Mouse (Mus musculus): Measurements from ENCODE around the gene Lrfn4. TPM values are rescaled to one million over a fixed set of nuclear protein-coding genes. Genes with fewer than 3 reads are reported as not detected.

Lrfn4 gene
- polyA plus RNA-seq, 1 experiment from 2014 or later = 1.0 TPM

GRCm38 (mm10) chr19:4619461-4619860 lies 4.0 kb upstream of the Lrfn4 start:
- no peak overlapping the region for H3K4me3 ChIP-seq (ENCODE audit: inconsistent target)
- whole genome bisulfite sequencing (ENCODE audit: missing documents) = 98% methylated on average over 10 of the region's 10 CpGs
- peaks cover 4% of the 10 kb centered on the region; the same call in 1 of the 2 replicates for H3K79me2 ChIP-seq (ENCODE audit: inconsistent target)
- H3K36me3 ChIP-seq (ENCODE audit: inconsistent target) = peaks cover 15% of the 10 kb centered on the region; the same call in 1 of the 2 replicates
- no peak overlapping the region for H3K27ac ChIP-seq

- 58% methylated on average over 18 of the region's 18 CpGs for WGBS (ENCODE audit: missing documents)
These were observed 2.7 kb upstream of the Lrfn4 start for GRCm38 (mm10) chr19:4618183-4618582.

GRCm38 (mm10) chr19:4616546-4616945 lies 1.1 kb upstream of the Lrfn4 start:
- 68% methylated on average over 4 of the region's 4 CpGs for WGBS (ENCODE audit: missing documents)
- H3K36me3 ChIP-seq (ENCODE audit: inconsistent target) = no peaks in the 10 kb centered on the region

More at GRCm38 (mm10) chr19:4618183-4618582, 2.7 kb upstream of the Lrfn4 start:
- Histone ChIP-seq H3K27ac (no peak overlapping the region), H3K4me3 (ENCODE audit: inconsistent target) (no peak overlapping the region), H3K79me2 (ENCODE audit: inconsistent target) (no peaks in the 10 kb centered on the region), H3K36me3 (ENCODE audit: inconsistent target) (peaks cover 9% of the 10 kb centered on the region; the same call in 1 of the 2 replicates)

GRCm38 (mm10) chr19:4614305-4615150 lies 939 bp downstream of the Lrfn4 start:
- Histone ChIP-seq H3K36me3 (ENCODE audit: inconsistent target) (no peaks in the 10 kb centered on the region), H3K4me3 (ENCODE audit: inconsistent target) (no peak overlapping the region), H3K27ac (no peak overlapping the region), H3K79me2 (ENCODE audit: inconsistent target) (no peaks in the 10 kb centered on the region)
- 37% methylated on average over 30 of the region's 49 CpGs for WGBS (ENCODE audit: missing documents)

More at GRCm38 (mm10) chr19:4616546-4616945, 1.1 kb upstream of the Lrfn4 start:
- H3K4me3 ChIP-seq (ENCODE audit: inconsistent target) = no peak overlapping the region
- no peaks in the 10 kb centered on the region for H3K79me2 ChIP-seq (ENCODE audit: inconsistent target)
- H3K27ac ChIP-seq = no peak overlapping the region

GRCm38 (mm10) chr19:4613464-4614304 lies 1.8 kb downstream of the Lrfn4 start:
- no peaks in the 10 kb centered on the region for H3K36me3 ChIP-seq (ENCODE audit: inconsistent target)
- no peaks in the 10 kb centered on the region for H3K79me2 ChIP-seq (ENCODE audit: inconsistent target)
- H3K4me3 ChIP-seq (ENCODE audit: inconsistent target) = no peak overlapping the region
- no peak overlapping the region for H3K27ac ChIP-seq
- 92% methylated on average over 32 of the region's 33 CpGs for WGBS (ENCODE audit: missing documents)

GRCm38 (mm10) chr19:4612181-4612961 lies 3.1 kb downstream of the Lrfn4 start:
- no peaks in the 10 kb centered on the region for H3K36me3 ChIP-seq (ENCODE audit: inconsistent target)
- no peaks in the 10 kb centered on the region for H3K79me2 ChIP-seq (ENCODE audit: inconsistent target)
- 98% methylated on average over 19 of the region's 19 CpGs for WGBS (ENCODE audit: missing documents)
- H3K27ac ChIP-seq = no peak overlapping the region
- no peak overlapping the region for H3K4me3 ChIP-seq (ENCODE audit: inconsistent target)

- Histone ChIP-seq H3K79me2 (ENCODE audit: inconsistent target) (no peaks in the 10 kb centered on the region), H3K27ac (no peak overlapping the region), H3K4me3 (ENCODE audit: inconsistent target) (no peak overlapping the region), H3K36me3 (ENCODE audit: inconsistent target) (no peaks in the 10 kb centered on the region)
- 64% methylated on average over 4 of the region's 4 CpGs for WGBS (ENCODE audit: missing documents)
These were observed 5.4 kb downstream of the Lrfn4 start for GRCm38 (mm10) chr19:4610109-4610508.

GRCm38 (mm10) chr19:4608511-4608910 lies 7.0 kb downstream of the Lrfn4 start:
- Histone ChIP-seq H3K27ac (no peak overlapping the region), H3K36me3 (ENCODE audit: inconsistent target) (no peaks in the 10 kb centered on the region), H3K79me2 (ENCODE audit: inconsistent target) (no peaks in the 10 kb centered on the region), H3K4me3 (ENCODE audit: inconsistent target) (no peak overlapping the region)
- 92% methylated on average over 4 of the region's 4 CpGs for WGBS (ENCODE audit: missing documents)

- Histone ChIP-seq H3K4me3 (ENCODE audit: inconsistent target) (no peak overlapping the region), H3K27ac (no peak overlapping the region), H3K79me2 (ENCODE audit: inconsistent target) (no peaks in the 10 kb centered on the region), H3K36me3 (ENCODE audit: inconsistent target) (no peaks in the 10 kb centered on the region)
- 95% methylated on average over 12 of the region's 12 CpGs for WGBS (ENCODE audit: missing documents)
These were observed 8.1 kb downstream of the Lrfn4 start for GRCm38 (mm10) chr19:4607406-4607805.

- 92% methylated on average over 4 of the region's 4 CpGs for WGBS (ENCODE audit: missing documents)
- Histone ChIP-seq H3K27ac (no peak overlapping the region), H3K36me3 (ENCODE audit: inconsistent target) (no peaks in the 10 kb centered on the region), H3K4me3 (ENCODE audit: inconsistent target) (no peak overlapping the region), H3K79me2 (ENCODE audit: inconsistent target) (no peaks in the 10 kb centered on the region)
These were observed 9.8 kb downstream of the Lrfn4 start for GRCm38 (mm10) chr19:4605654-4606053.

GRCm38 (mm10) chr19:4603801-4604723 lies 11.4 kb downstream of the Lrfn4 start:
- H3K27ac ChIP-seq = no peak overlapping the region
- H3K4me3 ChIP-seq (ENCODE audit: inconsistent target) = no peak overlapping the region
- WGBS (ENCODE audit: missing documents) = 41% methylated on average over 24 of the region's 24 CpGs
- H3K79me2 ChIP-seq (ENCODE audit: inconsistent target) = no peaks in the 10 kb centered on the region
- no peaks in the 10 kb centered on the region for H3K36me3 ChIP-seq (ENCODE audit: inconsistent target)

- H3K27ac ChIP-seq = no peak overlapping the region
- no peaks in the 10 kb centered on the region for H3K36me3 ChIP-seq (ENCODE audit: inconsistent target)
- 92% methylated on average over 17 of the region's 20 CpGs for WGBS (ENCODE audit: missing documents)
- H3K4me3 ChIP-seq (ENCODE audit: inconsistent target) = no peak overlapping the region
- no peaks in the 10 kb centered on the region for H3K79me2 ChIP-seq (ENCODE audit: inconsistent target)
These were observed 13.0 kb downstream of the Lrfn4 start for GRCm38 (mm10) chr19:4602459-4602858.

GRCm38 (mm10) chr19:4596071-4596470 lies 19.4 kb downstream of the Lrfn4 start:
- 98% methylated on average over 2 of the region's 2 CpGs for WGBS (ENCODE audit: missing documents)
- Histone ChIP-seq H3K36me3 (ENCODE audit: inconsistent target) (no peaks in the 10 kb centered on the region), H3K4me3 (ENCODE audit: inconsistent target) (no peak overlapping the region)

More at GRCm38 (mm10) chr19:4596071-4596470, 19.4 kb downstream of the Lrfn4 start:
- Histone ChIP-seq H3K27ac (no peak overlapping the region), H3K79me2 (ENCODE audit: inconsistent target) (no peaks in the 10 kb centered on the region)
